13 mouse cellular contexts compared by ENCODE assay signal in genomic region chr13:44659861-44660260, GRCm38 (mm10).
DNase-seq lines count a peak whose midpoint lies in the region; ATAC-seq lines count a peak whose summit lies in the region.
"Had no signal": no experiment of that assay in that cellular context is flagged by ENCODE, and none has a peak within 500 bp of the region (broad histone marks: within the 10 kb centered on the region; RNA-seq: fewer than 3 reads in every experiment).

No protein-coding gene starts in this region.

- no peaks in the 10 kb centered on the region for H3K36me3 ChIP-seq in kidney, embryonic 15.5 days
- no peaks in the 10 kb centered on the region for H3K36me3 ChIP-seq in intestine, embryonic 14.5 days (ENCODE audit: control insufficient read depth, insufficient read depth, low read length)

- ATAC-seq in kidney, embryonic 15.5 days (replicated peaks; ENCODE audit: low FRiP score): no peak
- no peak for ATAC-seq in intestine, embryonic 14.5 days (replicated peaks; ENCODE audit: low FRiP score, low TSS enrichment, low read depth)
- ATAC-seq in monocyte, adult 5-6 weeks (replicated peaks; ENCODE audit: insufficient number of reproducible peaks, low FRiP score, low TSS enrichment, poor library complexity, severe bottlenecking): peak; percentile 84
- ATAC-seq: CD4-positive, CD25-positive, alpha-beta regulatory T cell, adult 4 months; inflammation-experienced regulatory T-cells, adult 6 months had no signal

- no peak overlapping the region for H3K4me3 ChIP-seq in kidney, embryonic 15.5 days (replicated peaks)
- no peak overlapping the region for H3K4me3 ChIP-seq in intestine, embryonic 14.5 days (ENCODE audit: low read depth, low read length)
- H3K4me3 ChIP-seq: erythroblast, embryonic 14.5 days had no signal

- no peak overlapping the region for H3K4me2 ChIP-seq in kidney, embryonic 15.5 days
- no peak overlapping the region for H3K4me2 ChIP-seq in intestine, embryonic 14.5 days (ENCODE audit: low read length)

- no peaks in the 10 kb centered on the region for H3K9me3 ChIP-seq in kidney, embryonic 15.5 days (replicated peaks)
- H3K9me3 ChIP-seq in intestine, embryonic 14.5 days (ENCODE audit: control insufficient read depth, low read length): no peaks in the 10 kb centered on the region

- no peak overlapping the region for H3K27ac ChIP-seq in kidney, embryonic 15.5 days
- no peak overlapping the region for H3K27ac ChIP-seq in intestine, embryonic 14.5 days (ENCODE audit: low read depth)

- DNase-seq in kidney, postnatal 10 days: peak; percentile 18
- peak; percentile 15 for DNase-seq in Muller cell, postnatal 12 days (ENCODE audit: inconsistent ontology term)
- DNase-seq in intestine, embryonic 14.5 days (ENCODE audit: low spot score): peak; percentile 53
- DNase-seq in gastrocnemius, postnatal 14 days: no peak
- DNase-seq in heart, adult 9 months (ENCODE audit: low spot score in 2 of 2): no peak
- no peak for DNase-seq in retina, embryonic 14.5 days (ENCODE audit: low spot score)
- DNase-seq: lung, postnatal 10 days; thymus, postnatal 25 days had no signal

- intact Hi-C loops in gastrocnemius, postnatal 14 days (cut with DNase I; ENCODE audit: low total_unique reads): no loop called here

- no peak overlapping the region for H3K9ac ChIP-seq in kidney, embryonic 15.5 days
- no peak overlapping the region for H3K9ac ChIP-seq in intestine, embryonic 14.5 days (ENCODE audit: low read length)

- 26% methylated on average over 6 of the region's 6 CpGs for WGBS in kidney, embryonic 15.5 days
- WGBS in intestine, embryonic 14.5 days: 31% methylated on average over 6 of the region's 6 CpGs

- no peaks in the 10 kb centered on the region for H3K27me3 ChIP-seq in kidney, embryonic 15.5 days
- H3K27me3 ChIP-seq in intestine, embryonic 14.5 days (replicated peaks; ENCODE audit: control insufficient read depth, insufficient read depth, low read length): no peaks in the 10 kb centered on the region

- peaks cover 17% of the 10 kb centered on the region for H3K4me1 ChIP-seq in kidney, embryonic 15.5 days
- H3K4me1 ChIP-seq in intestine, embryonic 14.5 days (replicated peaks; ENCODE audit: control insufficient read depth, insufficient read depth, low read length): 0 out of 2 replicates have a peak, but pooled peaks cover 5% of the 10 kb centered on the region

Comparison
In these comparisons a context has a peak if more than half of its experiments do, and no peak if none do; other contexts are left out.
1. DNase-seq: peak in kidney, postnatal 10 days (single experiment), Muller cell, postnatal 12 days (single experiment) and intestine, embryonic 14.5 days (single experiment); none in gastrocnemius, postnatal 14 days (single experiment), heart, adult 9 months (0 of 2) and retina, embryonic 14.5 days (single experiment).